Comparison of ENCODE assay signal across 8 mouse cellular contexts in the genomic region with DNA sequence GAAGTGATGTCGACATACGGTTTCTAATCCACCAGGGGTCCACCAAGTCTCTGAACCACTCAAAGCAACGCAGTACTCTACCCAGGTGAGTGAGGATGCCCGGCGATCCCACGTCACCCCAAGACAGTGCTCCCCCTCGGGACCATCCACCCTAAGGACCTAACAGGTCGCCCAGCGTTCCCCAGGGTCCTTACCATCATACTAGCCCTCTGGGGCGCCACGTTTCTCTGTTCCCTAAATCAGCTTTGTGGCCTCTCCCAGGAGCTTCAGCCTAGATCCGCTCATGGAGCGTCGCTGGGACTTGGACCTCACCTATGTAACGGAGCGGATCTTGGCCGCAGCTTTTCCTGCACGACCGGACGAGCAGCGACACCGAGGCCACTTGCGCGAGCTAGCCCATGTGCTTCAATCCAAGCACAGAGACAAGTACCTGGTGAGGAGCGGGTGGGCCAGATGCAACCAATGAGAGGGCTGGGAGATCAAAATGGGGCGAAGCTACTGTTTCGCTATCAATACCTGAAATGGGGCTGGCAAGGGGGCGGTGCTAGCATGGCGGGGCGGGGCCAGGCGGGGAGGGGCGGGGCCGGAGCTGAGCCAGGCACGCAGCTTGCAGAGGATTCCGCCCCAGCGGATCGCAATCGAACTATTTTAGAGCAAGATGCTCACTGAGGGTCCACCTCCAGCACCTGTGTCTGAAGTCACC. TPM values are rescaled to one million over a fixed set of nuclear protein-coding genes. Genes with fewer than 3 reads are reported as not detected.
DNase-seq lines count a peak whose midpoint lies in the region; ATAC-seq lines count a peak whose summit lies in the region.

No protein-coding gene starts in this region.

- H3K27me3 ChIP-seq in hindbrain, embryonic 11.5 days (ENCODE audit: control insufficient read depth, insufficient read depth, low read length): peaks cover 25% of the 10 kb centered on the region
- H3K27me3 ChIP-seq in liver, embryonic 16.5 days (ENCODE audit: control insufficient read depth, insufficient read depth, low read depth, low read length): peaks cover 15% of the 10 kb centered on the region

- peaks cover 20% of the 10 kb centered on the region for H3K4me1 ChIP-seq in hindbrain, embryonic 11.5 days (replicated peaks; ENCODE audit: control insufficient read depth, insufficient read depth, low read length)
- H3K4me1 ChIP-seq in liver, embryonic 16.5 days (ENCODE audit: control insufficient read depth, low read depth, low read length): peaks cover 29% of the 10 kb centered on the region

- H3K36me3 ChIP-seq in hindbrain, embryonic 11.5 days (ENCODE audit: control insufficient read depth, insufficient read depth, low read length): no peaks in the 10 kb centered on the region
- no peaks in the 10 kb centered on the region for H3K36me3 ChIP-seq in liver, embryonic 16.5 days (ENCODE audit: control insufficient read depth, insufficient read depth)

- no peak overlapping the region for H3K27ac ChIP-seq in hindbrain, embryonic 11.5 days (ENCODE audit: low read depth, low read length)
- H3K27ac ChIP-seq in liver, embryonic 16.5 days (ENCODE audit: low read length): no peak overlapping the region

- DNase-seq in cerebellum, adult 11-12 months: peak; percentile 42
- DNase-seq in cerebellum, postnatal 4 days (ENCODE audit: low spot score in 2 of 2): no peak
- DNase-seq in urinary bladder, adult 2 months (ENCODE audit: low spot score): peak; percentile 34
- no peak for DNase-seq in urinary bladder, postnatal 36 days (ENCODE audit: low spot score in 2 of 2)
- peak; percentile 51 for DNase-seq in hindbrain, embryonic 11.5 days (ENCODE audit: low spot score)
- peak; percentile 66 for DNase-seq in yolk sac, embryonic 10.5 days (ENCODE audit: low spot score)
- no peak for DNase-seq in natural killer cell, adult 2 months (ENCODE audit: low spot score in 2 of 2)

- H3K4me3 ChIP-seq in hindbrain, embryonic 11.5 days (ENCODE audit: low read depth, low read length): peak overlapping the region; percentile 28
- H3K4me3 ChIP-seq in liver, embryonic 16.5 days (ENCODE audit: low read depth, low read length): peak overlapping the region; percentile 28

- H3K9me3 ChIP-seq in hindbrain, embryonic 11.5 days (ENCODE audit: control insufficient read depth, low read length): no peaks in the 10 kb centered on the region
- H3K9me3 ChIP-seq in liver, embryonic 16.5 days (replicated peaks; ENCODE audit: control insufficient read depth, low read length): no peaks in the 10 kb centered on the region

- peak overlapping the region; percentile 34 for H3K4me2 ChIP-seq in hindbrain, embryonic 11.5 days (replicated peaks; ENCODE audit: low read depth, low read length)
- H3K4me2 ChIP-seq in liver, embryonic 16.5 days (ENCODE audit: low read depth, low read length): peak overlapping the region; percentile 49

- no peak for ATAC-seq in hindbrain, embryonic 11.5 days (ENCODE audit: low FRiP score)
- no peak for ATAC-seq in liver, embryonic 16.5 days (ENCODE audit: low read depth)

- 9% methylated on average over 38 of the region's 38 CpGs for WGBS in hindbrain, embryonic 11.5 days
- WGBS in liver, embryonic 16.5 days (ENCODE audit: insufficient replicate concordance): 22% methylated on average over 38 of the region's 38 CpGs

- H3K9ac ChIP-seq in hindbrain, embryonic 11.5 days (ENCODE audit: low read depth, low read length): no peak overlapping the region
- no peak overlapping the region for H3K9ac ChIP-seq in liver, embryonic 16.5 days (ENCODE audit: low read depth, low read length)

RNA-seq across cellular contexts. Expression of gene Tns2, which starts 6.7 kb away (rescaled TPM):
- 69.2 and 107 TPM in 2 replicates for polyA plus RNA-seq in urinary bladder, adult 2 months (2012; rRNA removed)
- 8.0 and 11.8 TPM in 2 replicates for polyA plus RNA-seq in hindbrain, embryonic 11.5 days (2014; fragmentation: Nextera tagmentation; extraction: Ambion mirVana)
- polyA plus RNA-seq in liver, embryonic 16.5 days (2015; fragmentation: Nextera tagmentation; extraction: Ambion mirVana): 6.2 and 6.8 TPM in 2 replicates

RNA-seq across cellular contexts. Expression of gene Spryd3, which starts 29.1 kb away (rescaled TPM):
- polyA plus RNA-seq in urinary bladder, adult 2 months (2012; rRNA removed): 43.7 and 50.0 TPM in 2 replicates
- 10.1 and 11.9 TPM in 2 replicates for polyA plus RNA-seq in hindbrain, embryonic 11.5 days (2014; fragmentation: Nextera tagmentation; extraction: Ambion mirVana)
- polyA plus RNA-seq in liver, embryonic 16.5 days (2015; fragmentation: Nextera tagmentation; extraction: Ambion mirVana): 13.0 and 14.3 TPM in 2 replicates

RNA-seq across cellular contexts. Expression of gene Eif4b, which starts 33.3 kb away (rescaled TPM):
- polyA plus RNA-seq in urinary bladder, adult 2 months (2012; rRNA removed): 121 and 170 TPM in 2 replicates
- 85.0 and 103 TPM in 2 replicates for polyA plus RNA-seq in hindbrain, embryonic 11.5 days (2014; fragmentation: Nextera tagmentation; extraction: Ambion mirVana)
- polyA plus RNA-seq in liver, embryonic 16.5 days (2015; fragmentation: Nextera tagmentation; extraction: Ambion mirVana): 42.7 and 43.6 TPM in 2 replicates

RNA-seq across cellular contexts. Expression of gene Igfbp6, which starts 37.3 kb away (rescaled TPM):
- polyA plus RNA-seq in urinary bladder, adult 2 months (2012; rRNA removed): 260 TPM in 2 replicates
- 0.31 TPM in 1 of 2 replicates, not detected in the other for polyA plus RNA-seq in hindbrain, embryonic 11.5 days (2014; fragmentation: Nextera tagmentation; extraction: Ambion mirVana)
- 1.5 and 2.4 TPM in 2 replicates for polyA plus RNA-seq in liver, embryonic 16.5 days (2015; fragmentation: Nextera tagmentation; extraction: Ambion mirVana)

RNA-seq across cellular contexts. Expression of gene Soat2, which starts 43.4 kb away (rescaled TPM):
- polyA plus RNA-seq in urinary bladder, adult 2 months (2012; rRNA removed): 0.59 and 0.89 TPM in 2 replicates
- 0.13 and 0.17 TPM in 2 replicates for polyA plus RNA-seq in hindbrain, embryonic 11.5 days (2014; fragmentation: Nextera tagmentation; extraction: Ambion mirVana)
- polyA plus RNA-seq in liver, embryonic 16.5 days (2015; fragmentation: Nextera tagmentation; extraction: Ambion mirVana): 33.6 and 34.4 TPM in 2 replicates

Comparison
In these comparisons a context has a peak if more than half of its experiments do, and no peak if none do; other contexts are left out.
1. DNase-seq: peak in cerebellum, adult 11-12 months (single experiment), urinary bladder, adult 2 months (single experiment), hindbrain, embryonic 11.5 days (single experiment) and yolk sac, embryonic 10.5 days (single experiment); none in cerebellum, postnatal 4 days (0 of 2), urinary bladder, postnatal 36 days (0 of 2) and natural killer cell, adult 2 months (0 of 2).